Mouse (Mus musculus) cerebellum, postnatal 25 days (tissue): ENCODE results near the gene Lgr6.

Experiments
- DNase-seq, 2 experiments: peaks; one replicate each; pipeline ENCODE4 v3.0.0; 2021; ENCODE audit warnings: mixed read lengths in 2 of 2

The Lgr6 gene

DNA sequence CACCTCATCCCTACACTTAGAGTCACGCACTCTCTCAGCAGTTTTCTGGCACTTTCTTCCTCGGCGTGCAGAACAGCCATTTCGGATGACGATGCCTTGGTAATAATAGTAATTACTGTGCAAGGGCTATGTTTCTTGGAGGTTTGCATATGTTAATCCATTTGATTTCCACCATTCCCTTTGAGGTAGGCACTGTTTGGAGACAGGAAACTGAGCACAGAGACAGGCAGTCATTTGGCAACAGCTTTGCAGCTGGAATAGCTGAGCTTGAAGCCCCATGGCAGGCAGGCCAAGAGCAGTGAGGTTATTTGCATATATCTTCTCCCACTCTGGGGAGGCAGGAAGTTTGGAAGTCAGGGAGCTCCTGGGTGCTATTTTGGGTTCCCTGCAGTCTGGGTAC, 93.2 kb downstream of the Lgr6 start:
- no peak for DNase-seq

DNA sequence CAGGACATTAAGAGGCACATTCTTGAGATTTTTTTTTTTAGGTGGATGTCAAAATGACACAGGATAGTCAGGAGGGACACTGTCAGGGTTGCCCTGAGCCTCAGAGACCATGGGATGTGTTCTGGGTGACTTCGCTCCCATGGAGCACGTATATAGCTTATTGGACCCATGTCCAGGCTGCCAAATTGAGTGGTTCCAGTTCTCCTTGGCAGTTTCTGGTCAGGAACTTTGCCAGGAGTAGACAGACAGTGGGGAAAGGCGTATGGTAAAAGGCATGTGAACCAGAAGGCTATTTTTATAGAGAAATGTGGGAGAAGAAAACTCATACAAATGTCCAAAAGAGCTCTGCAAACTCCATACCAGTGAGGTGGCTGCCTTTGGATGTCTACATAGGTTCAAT, 95.2 kb downstream of the Lgr6 start:
- DNase-seq, result no peak

DNA sequence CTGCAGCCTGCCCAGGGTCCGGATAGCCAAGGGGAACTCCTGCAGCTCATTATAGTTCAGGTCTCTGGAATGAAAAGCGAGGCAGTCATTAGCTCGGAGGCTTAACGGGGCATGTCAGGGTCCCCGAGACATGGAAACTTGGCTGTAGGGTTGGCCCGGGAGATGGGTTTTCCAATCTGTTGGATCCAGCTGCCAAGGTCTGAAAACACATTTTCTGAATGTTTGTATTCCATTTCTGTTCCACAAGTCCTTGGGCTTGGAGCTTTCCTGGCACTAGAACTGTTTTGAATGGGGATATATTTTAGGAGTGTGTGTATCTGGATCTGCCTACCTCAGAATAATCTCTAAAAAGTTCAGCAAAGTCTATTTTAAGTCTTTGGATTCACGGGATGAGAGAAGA, 99.4 kb downstream of the Lgr6 start:
- DNase-seq, result no peak

GRCm38 (mm10) chr1:135003346-135003745, 101.7 kb downstream of the Lgr6 start:
- DNase-seq, result no peak

DNA sequence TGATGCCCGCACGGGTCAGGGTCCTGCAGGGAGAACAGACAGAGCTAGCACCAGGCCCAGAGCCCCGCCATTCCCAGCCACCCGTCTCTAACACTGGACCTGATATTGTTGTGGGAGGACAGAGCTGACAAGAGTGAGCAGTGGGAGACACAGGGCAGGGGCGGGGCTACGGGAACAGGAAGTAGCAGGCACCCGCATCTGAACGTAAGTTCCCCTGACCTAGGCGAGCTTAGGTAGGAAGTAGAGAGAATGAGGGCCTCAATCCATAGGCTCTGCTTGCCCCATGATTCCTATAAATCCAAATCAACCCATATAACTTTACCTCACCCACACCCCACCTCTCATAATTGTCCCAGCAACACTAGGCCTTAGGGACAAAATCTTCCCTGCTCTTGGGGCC, 104.5 kb downstream of the Lgr6 start:
- DNase-seq, result no peak

DNA sequence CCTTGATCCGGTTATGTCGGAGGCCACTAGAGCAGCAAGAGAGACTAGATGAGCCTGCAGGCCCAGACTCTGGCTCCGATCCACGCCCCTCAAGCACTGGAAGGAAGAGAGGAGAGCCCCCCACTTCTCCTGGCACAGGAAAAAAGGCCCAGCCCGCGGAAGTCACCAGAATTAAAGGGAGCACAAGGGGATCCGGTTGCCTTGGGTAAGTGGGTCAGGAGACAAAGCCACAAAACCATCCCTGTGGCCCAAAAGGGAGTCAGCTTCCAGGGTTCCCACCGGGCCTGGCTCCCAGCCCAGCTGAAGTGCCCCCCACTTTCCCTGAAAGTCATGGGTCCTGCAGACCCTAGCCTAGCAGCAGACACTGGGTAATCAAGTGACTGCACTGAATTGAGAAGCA, 106.8 kb downstream of the Lgr6 start:
- DNase-seq, result peak in 1 of 2 experiments; percentile 36

DNA sequence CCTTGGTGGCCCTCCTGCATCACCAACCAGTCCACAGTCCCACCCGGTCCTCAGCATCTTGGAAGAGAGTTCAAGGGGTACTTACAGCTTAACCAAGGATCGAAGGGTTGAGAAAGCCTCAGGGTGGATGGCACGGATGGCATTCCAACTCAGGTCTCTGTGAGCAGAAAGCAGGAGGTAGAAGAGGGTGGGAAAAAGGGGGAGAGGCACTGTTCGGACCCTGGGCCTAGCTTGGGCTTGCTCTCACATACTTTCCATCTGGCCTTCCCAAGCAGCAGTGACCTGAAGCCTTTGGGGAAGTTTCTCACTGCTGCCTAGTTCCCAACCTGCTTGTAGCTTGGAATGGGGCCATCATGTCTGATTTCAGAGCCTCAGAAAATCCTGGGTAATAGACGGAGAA, 107.5 kb downstream of the Lgr6 start:
- no peak for DNase-seq

DNA sequence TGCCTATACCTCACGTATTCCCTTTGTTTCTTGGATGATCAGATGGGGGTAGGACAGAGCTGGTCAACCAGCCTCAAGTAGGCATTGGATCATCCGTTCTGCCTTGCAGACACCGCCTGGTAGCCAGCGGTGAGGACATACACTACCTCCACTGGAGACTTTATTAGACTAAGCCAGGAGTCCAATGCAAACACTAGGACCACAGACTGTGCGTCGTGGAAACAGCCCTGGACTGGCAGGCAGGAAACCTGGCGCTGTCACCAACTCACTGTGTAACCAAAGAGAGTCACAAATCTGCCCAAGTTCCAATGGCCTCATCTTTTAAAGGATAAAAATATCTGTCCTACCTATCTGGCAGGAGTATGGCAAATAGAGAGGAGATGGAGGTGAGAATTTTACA, 108.6 kb downstream of the Lgr6 start:
- no peak for DNase-seq

- DNase-seq, result no peak
Observed at GRCm38 (mm10) chr1:134995954-134996353, 109.1 kb downstream of the Lgr6 start.

GRCm38 (mm10) chr1:134995437-134995836, 109.6 kb downstream of the Lgr6 start:
- DNase-seq, result peak in 1 of 2 experiments; percentile 15

GRCm38 (mm10) chr1:134994739-134995138, 110.3 kb downstream of the Lgr6 start:
- DNase-seq, result no peak

DNA sequence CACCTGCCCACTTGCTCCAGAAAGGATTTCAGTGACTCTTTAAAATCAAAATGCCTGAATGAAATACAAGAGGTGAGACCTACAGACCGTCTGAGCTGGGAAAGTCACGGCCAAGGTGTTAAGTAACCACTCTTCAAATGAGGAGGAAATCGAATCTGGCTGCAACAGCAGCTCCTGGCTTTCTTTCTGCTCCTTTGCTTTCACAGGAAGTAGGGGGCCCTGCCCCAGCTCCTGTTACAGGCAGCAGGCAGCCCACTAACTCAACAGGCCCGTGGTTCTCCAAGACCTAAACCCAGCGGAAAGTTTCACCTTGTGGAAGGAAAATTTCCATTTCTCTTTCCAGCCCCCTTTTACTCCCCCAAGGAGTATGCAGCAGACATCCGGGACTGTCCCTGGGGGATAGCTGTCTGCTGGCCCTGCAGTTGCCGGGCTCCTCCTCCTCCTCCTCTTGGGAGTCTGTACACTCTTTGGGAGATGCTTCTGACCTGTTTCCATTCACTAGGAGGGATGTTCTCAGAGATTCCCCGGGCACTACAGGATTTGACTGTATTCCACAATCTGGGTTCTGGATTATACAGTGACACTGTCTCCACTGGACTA, 112.9 kb downstream of the Lgr6 start:
- no peak for DNase-seq

DNA sequence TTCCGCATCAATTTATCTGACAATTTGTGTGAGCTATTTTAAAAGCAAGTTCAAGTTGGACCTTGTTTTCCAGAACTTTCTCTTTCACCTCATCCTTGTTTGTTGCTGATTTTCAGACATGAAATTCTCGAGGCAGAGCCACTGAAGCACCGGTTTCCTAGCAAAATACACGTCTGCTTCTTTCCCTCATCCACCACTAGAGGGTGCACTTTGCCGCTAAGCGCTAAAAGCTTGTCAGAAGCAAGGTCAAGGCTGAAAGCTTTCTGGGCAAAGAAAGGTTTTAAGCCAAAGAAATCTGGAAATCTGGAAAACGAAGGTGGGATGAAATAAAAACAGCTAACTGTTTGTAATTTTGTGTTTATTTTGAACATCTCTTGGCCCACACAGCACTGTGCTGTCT, 115.7 kb downstream of the Lgr6 start:
- DNase-seq, result peak; percentile 78 to 87

- no peak for DNase-seq
Observed at GRCm38 (mm10) chr1:134987962-134988341, 117.1 kb downstream of the Lgr6 start.

DNA sequence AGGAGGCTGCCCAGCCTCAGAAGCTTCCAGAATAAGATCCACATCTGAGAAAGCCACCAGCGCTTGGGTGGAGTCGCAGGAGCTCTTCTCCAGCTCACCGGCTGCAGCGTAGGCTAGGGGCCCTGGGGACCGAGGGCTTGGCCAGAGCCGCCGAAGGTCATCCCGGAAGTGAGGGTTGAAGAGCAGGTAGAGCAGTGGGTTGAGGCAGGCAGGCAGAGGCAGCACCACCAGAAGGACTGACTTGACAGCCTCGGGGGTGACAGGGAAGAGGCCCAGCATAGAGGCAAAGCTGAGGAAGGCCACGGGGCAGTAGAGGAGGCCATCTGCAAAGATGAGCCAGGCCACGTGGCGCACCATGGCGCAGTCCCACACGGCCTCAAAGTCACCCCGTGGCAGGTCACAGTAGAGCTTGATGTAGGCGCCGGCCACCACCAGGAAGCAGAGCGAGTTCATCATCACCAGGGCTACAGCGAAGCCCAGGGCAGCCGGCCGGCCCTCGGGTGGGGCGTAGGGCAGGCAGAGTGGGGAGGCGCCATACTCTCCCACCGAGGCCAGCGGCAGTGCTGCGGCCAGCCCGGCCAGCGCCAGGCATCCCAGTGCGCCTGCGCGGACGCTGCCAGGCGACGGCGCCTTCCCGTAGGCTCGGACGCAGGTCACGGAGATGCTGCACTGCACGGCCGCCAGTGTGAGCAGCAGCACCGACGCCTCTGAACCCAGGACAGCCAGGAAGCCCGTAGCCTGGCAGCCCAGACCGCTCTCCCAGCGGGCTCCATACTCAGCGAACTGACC, 117.7 kb downstream of the Lgr6 start:
- peak; percentile 74 to 83 for DNase-seq

GRCm38 (mm10) chr1:134972920-134973319, 132.2 kb downstream of the Lgr6 start:
- no peak for DNase-seq

DNA sequence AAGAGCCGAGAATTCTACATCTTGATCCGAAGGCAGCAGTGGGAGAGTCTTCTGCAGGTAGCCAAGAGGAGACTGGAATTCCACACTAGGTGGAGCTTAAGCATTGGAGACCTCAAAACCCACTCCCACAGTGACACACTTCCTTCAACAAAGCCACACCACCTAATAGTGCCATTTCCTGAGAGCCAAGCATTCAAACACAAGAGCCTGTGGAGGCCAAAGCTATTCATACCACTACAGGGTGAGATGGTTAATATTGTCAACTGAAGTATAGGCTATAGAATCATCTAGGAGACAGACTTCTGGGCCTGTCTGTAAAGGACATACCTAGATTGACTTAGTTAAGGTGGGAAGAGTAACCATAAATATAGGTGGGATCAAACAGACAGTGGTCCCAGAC, 139.6 kb downstream of the Lgr6 start:
- no peak for DNase-seq

GRCm38 (mm10) chr1:134962821-134963220, 142.3 kb downstream of the Lgr6 start:
- DNase-seq, result peak; percentile 26 to 52

DNA sequence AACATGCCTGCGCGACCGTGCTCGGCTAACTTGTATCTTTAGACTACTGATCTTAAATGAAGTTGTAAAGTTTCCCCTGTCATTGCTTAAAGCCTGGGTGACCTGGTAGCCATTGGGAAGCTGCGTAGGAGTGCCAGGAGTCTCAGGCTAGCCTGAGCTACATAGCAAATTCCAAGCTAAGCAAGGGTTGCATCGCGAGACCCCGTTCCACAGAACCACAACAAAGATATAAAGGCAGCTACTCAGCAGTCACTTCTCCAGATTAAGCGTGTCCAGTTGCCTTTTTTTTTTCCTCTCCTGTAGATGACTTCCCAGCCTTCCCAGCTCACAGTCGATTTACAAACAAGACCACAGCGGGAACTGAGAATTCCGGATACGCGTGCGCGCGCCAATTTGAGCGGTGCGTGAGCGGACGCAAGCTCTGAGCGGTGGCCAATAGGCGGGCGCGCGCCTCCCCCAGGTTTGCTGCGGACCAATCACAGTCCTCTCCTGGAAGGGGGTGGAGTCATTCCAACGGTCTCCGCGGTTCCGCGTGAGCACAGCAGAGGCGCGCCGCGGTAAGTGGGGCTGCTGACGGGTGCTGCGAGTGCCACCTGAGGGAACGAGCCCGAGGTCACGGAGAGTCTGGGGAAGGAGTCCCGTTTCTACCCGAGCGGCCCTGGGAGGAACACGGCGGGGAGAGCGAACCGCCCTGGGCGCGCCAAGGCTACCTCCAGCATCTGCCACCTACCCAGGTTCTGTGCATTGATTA, 142.8 kb downstream of the Lgr6 start, which contains the start of gene Ube2t:
Ube2t (plus strand) TSS at position 513 of the 751 bp plus-strand sequence.
- peak; percentile 95 to 96 for DNase-seq

DNA sequence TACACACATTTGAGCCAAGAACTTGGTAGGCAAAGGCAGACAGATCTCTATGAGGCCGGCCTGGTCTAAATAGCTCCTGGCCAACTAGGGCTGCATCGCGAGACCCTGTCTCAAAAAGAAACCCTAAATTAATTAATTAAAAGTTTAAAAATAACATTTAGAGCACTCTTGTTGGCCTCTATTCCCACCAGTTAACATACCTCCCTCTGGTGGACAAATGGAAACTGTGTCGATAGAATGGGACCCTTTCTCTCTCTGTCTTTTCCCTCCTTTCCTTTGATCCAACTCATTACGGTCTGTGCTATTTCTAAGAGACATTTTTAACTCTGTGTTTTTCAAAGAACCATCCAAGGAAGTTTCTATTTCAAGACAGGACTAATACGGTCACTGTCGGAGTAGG, 144.4 kb downstream of the Lgr6 start:
- DNase-seq, result no peak

DNA sequence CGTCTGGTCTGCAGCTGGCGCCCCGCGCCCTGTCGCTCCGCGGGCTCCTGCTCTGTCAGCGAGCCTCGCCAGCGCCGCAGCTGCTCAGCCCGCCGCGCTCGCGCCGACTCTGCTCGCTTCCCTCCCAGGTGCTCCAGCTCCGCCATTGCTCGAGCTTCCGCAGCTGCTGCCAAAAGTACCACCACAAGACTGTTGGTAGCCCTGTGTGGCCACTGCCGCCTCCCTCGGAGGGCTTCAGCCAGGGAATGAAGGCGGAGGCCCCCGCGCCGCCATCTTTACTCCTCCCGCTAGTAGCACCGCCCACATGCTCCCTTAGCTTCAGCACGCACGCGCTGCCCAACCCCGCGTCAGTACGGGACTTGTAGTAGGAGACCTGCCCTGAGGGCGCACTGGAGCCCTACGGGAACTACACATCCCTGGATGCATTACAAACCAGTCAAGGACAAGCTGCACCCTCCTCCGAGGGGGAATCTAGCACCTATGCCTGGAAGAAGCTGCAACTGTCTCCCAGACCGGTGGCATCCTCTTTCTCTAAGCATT, 149.4 kb downstream of the Lgr6 start, which contains the start of gene Ppp1r12b:
Ppp1r12b (minus strand) TSS at position 306 of the 540 bp plus-strand sequence.
- peak; percentile 96 to 98 for DNase-seq

- DNase-seq, result no peak
Observed at GRCm38 (mm10) chr1:134955050-134955636, 149.9 kb downstream of the Lgr6 start.

- DNase-seq, result peak; percentile 49 to 69
Observed at GRCm38 (mm10) chr1:134949946-134950345, 155.1 kb downstream of the Lgr6 start.
